Mouse (Mus musculus) stomach, postnatal 0 days (tissue): ENCODE data around the gene 5031439G07Rik. TPM values are rescaled to one million over a fixed set of nuclear protein-coding genes. Genes with fewer than 3 reads are reported as not detected.

Source experiments
- ATAC-seq: fragments of 200-750 bp; cut with Nextera tagmentation; 2 replicates; pipeline ENCODE4 v1.8.0; 2017; ENCODE audit not compliant: low FRiP score, low TSS enrichment
- DNase-seq: peaks from one replicate; pipeline ENCODE4 v3.0.0-alpha.2; 2016; ENCODE audit warnings: low spot score
- H3K27ac ChIP-seq: fragments of 300-500 bp; sonication (generic); replicated peaks from 2 replicates; pipeline ENCODE4 v1.5.1; 2014; ENCODE audit warnings: mild to moderate bottlenecking, control low read depth
- H3K27me3 ChIP-seq: fragments of 300-500 bp; sonication (generic); 2 replicates; pipeline ENCODE4 v1.6.1; 2014; ENCODE audit warnings: low read length; ENCODE audit not compliant: control insufficient read depth, insufficient read depth
- H3K36me3 ChIP-seq: fragments of 300-500 bp; sonication (generic); 2 replicates; pipeline ENCODE4 v1.6.1; 2014; ENCODE audit warnings: low read length, mixed read lengths; ENCODE audit not compliant: control insufficient read depth, insufficient read depth
- H3K4me1 ChIP-seq: fragments of 300-500 bp; sonication (generic); replicated peaks from 2 replicates; pipeline ENCODE4 v1.6.1; 2014; ENCODE audit warnings: antibody characterized with exemption; ENCODE audit not compliant: control insufficient read depth, insufficient read depth
- H3K4me2 ChIP-seq: fragments of 300-500 bp; sonication (generic); replicated peaks from 2 replicates; pipeline ENCODE4 v1.6.1; 2014; ENCODE audit warnings: low read depth, mild to moderate bottlenecking, control low read depth, moderate library complexity
- H3K4me3 ChIP-seq: fragments of 300-500 bp; sonication (generic); 2 replicates; pipeline ENCODE4 v1.5.1; 2014; ENCODE audit warnings: low read depth, low read length, control low read depth
- H3K9ac ChIP-seq: fragments of 300-500 bp; sonication (generic); 2 replicates; pipeline ENCODE4 v1.6.1; 2014; ENCODE audit warnings: mild to moderate bottlenecking, low read length, control low read depth, mixed read lengths
- H3K9me3 ChIP-seq: fragments of 300-500 bp; sonication (generic); 2 replicates; pipeline ENCODE4 v1.6.1; 2016; ENCODE audit warnings: low read length; ENCODE audit not compliant: control insufficient read depth
- CTCF ChIP-seq: IDR thresholded peaks from 2 replicates; pipeline ENCODE4 v1.5.1; 2016; ENCODE audit warnings: antibody characterized with exemption, low read depth, mild to moderate bottlenecking, moderate library complexity
- EP300 ChIP-seq: optimal IDR thresholded peaks from 2 replicates; pipeline ENCODE3; 2016; ENCODE audit warnings: antibody characterized with exemption
- WGBS: fragments of 180-500 bp; shearing (Covaris S2); extraction: QIAGEN DNeasy Blood & Tissue Kit; methylation state at CpG from one replicate; pipeline ENCODE4 v1.1.7; 2014; 5-methylcytosine and 5-hydroxymethylcytosine counted together
- polyA plus RNA-seq: library from polyadenylated mRNA; unstranded; fragments of >200 nt; fragmentation: Nextera tagmentation; extraction: Ambion mirVana; gene quantifications from 2 replicates; pipeline ENCODE4 v1.2.1, GENCODE M21; 2015

The 5031439G07Rik gene
- polyA plus RNA-seq, 1 experiment from 2014 or later: 6.6 TPM

DNA sequence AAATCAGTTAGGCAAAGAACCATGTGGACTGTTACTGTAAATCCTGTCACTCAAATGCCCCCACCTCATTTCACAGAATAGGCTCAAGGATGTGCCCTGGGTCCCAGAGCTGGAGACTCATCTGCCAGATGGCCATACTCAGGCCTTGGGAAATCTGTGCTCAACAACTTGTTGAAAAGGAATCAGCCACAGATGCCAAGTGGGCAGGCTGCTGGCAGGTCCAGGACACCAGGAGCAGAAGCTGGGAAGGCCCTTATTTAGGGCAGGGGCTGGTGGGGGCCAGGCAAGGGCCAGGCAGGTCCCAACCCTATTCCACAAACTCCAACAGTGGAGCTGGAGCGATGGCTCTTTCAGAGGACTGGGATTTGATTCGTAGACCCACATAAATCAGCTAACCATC, 25.8 kb downstream of the 5031439G07Rik start:
- H3K4me1 ChIP-seq: no peaks in the 10 kb centered on the region
- no peak for TF ChIP-seq CTCF
- TF ChIP-seq EP300: no peak
- WGBS: 77% methylated on average over 2 of the region's 2 CpGs
- H3K27ac ChIP-seq: no peak overlapping the region
- H3K9me3 ChIP-seq: no peaks in the 10 kb centered on the region
- no peaks in the 10 kb centered on the region for H3K27me3 ChIP-seq
- no peak overlapping the region for H3K4me2 ChIP-seq
- no peak overlapping the region for H3K9ac ChIP-seq
- no peak for ATAC-seq
- DNase-seq: no peak
- no peaks in the 10 kb centered on the region for H3K36me3 ChIP-seq
- no peak overlapping the region for H3K4me3 ChIP-seq

DNA sequence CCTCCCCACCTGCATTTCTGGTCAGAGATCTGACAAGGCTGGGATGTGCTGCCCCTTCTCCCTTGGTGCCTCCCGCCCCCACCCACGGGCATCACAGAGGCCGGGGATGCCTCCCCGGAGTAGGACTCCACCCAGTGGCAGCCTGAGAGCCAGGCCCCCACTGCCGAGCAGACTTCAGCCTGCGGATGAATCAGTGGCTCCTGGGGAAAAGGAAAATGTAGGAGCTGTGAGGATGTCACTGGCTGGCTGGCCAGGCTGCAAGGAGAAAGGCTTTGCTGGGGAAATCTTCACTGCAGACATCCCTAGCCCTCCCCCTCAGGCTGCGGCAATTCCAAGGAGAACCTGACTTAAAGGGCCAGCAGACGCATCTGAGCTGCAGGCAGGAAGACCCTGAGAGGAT, 27.7 kb downstream of the 5031439G07Rik start:
- 30% methylated on average over 8 of the region's 8 CpGs for WGBS

GRCm38 (mm10) chr15:84959891-84960290, 28.5 kb downstream of the 5031439G07Rik start:
- no peaks in the 10 kb centered on the region for H3K4me1 ChIP-seq
- no peak for ATAC-seq
- H3K9me3 ChIP-seq: no peaks in the 10 kb centered on the region
- H3K27ac ChIP-seq: no peak overlapping the region
- TF ChIP-seq EP300 (no peak), CTCF (no peak)
- H3K27me3 ChIP-seq: no peaks in the 10 kb centered on the region
- no peak overlapping the region for H3K4me3 ChIP-seq
- 71% methylated on average over 6 of the region's 6 CpGs for WGBS
- H3K9ac ChIP-seq: no peak overlapping the region
- H3K36me3 ChIP-seq: no peaks in the 10 kb centered on the region
- no peak for DNase-seq
- H3K4me2 ChIP-seq: no peak overlapping the region

More for the DNA sequence above, 27.7 kb downstream of the 5031439G07Rik start:
- TF ChIP-seq CTCF (peak; percentile 19; the same call in 1 of the 2 replicates), EP300 (no peak)
- H3K9me3 ChIP-seq: no peaks in the 10 kb centered on the region
- H3K4me3 ChIP-seq: no peak overlapping the region
- no peaks in the 10 kb centered on the region for H3K27me3 ChIP-seq
- no peak overlapping the region for H3K9ac ChIP-seq
- no peak overlapping the region for H3K4me2 ChIP-seq
- ATAC-seq (no peak), DNase-seq (no peak)
- H3K36me3 ChIP-seq: no peaks in the 10 kb centered on the region
- H3K4me1 ChIP-seq: no peaks in the 10 kb centered on the region
- no peak overlapping the region for H3K27ac ChIP-seq

GRCm38 (mm10) chr15:84958331-84958730, 30.0 kb downstream of the 5031439G07Rik start:
- TF ChIP-seq EP300 (no peak), CTCF (no peak)
- no peak for ATAC-seq
- 94% methylated on average over 3 of the region's 3 CpGs for WGBS

GRCm38 (mm10) chr15:84957851-84958250, 30.5 kb downstream of the 5031439G07Rik start:
- no peak for DNase-seq
- no peak for ATAC-seq
- TF ChIP-seq EP300 (no peak), CTCF (no peak)
- 43% methylated on average over 3 of the region's 3 CpGs for WGBS
- H3K27me3 ChIP-seq: no peaks in the 10 kb centered on the region
- no peaks in the 10 kb centered on the region for H3K9me3 ChIP-seq
- no peak overlapping the region for H3K9ac ChIP-seq
- H3K4me1 ChIP-seq: no peaks in the 10 kb centered on the region
- H3K4me2 ChIP-seq: no peak overlapping the region
- no peaks in the 10 kb centered on the region; the same call in none of the 2 replicates for H3K36me3 ChIP-seq
- H3K27ac ChIP-seq: no peak overlapping the region
- no peak overlapping the region for H3K4me3 ChIP-seq

More at GRCm38 (mm10) chr15:84958331-84958730, 30.0 kb downstream of the 5031439G07Rik start:
- H3K4me3 ChIP-seq: no peak overlapping the region
- H3K4me2 ChIP-seq: no peak overlapping the region
- no peaks in the 10 kb centered on the region for H3K4me1 ChIP-seq
- H3K9ac ChIP-seq: no peak overlapping the region
- DNase-seq: no peak
- H3K9me3 ChIP-seq: no peaks in the 10 kb centered on the region
- H3K36me3 ChIP-seq: no peaks in the 10 kb centered on the region; the same call in none of the 2 replicates
- no peaks in the 10 kb centered on the region for H3K27me3 ChIP-seq
- H3K27ac ChIP-seq: no peak overlapping the region

GRCm38 (mm10) chr15:84953259-84953658, 35.1 kb downstream of the 5031439G07Rik start:
- H3K36me3 ChIP-seq: peaks cover 4% of the 10 kb centered on the region
- H3K27ac ChIP-seq: no peak overlapping the region

More at GRCm38 (mm10) chr15:84953259-84953658, 35.1 kb downstream of the 5031439G07Rik start:
- WGBS: 90% methylated on average over 11 of the region's 11 CpGs
- ATAC-seq (no peak), DNase-seq (no peak)
- TF ChIP-seq EP300 (no peak), CTCF (no peak)
- Histone ChIP-seq H3K4me3 (no peak overlapping the region), H3K9me3 (no peaks in the 10 kb centered on the region), H3K27me3 (no peaks in the 10 kb centered on the region), H3K9ac (no peak overlapping the region), H3K4me1 (no peaks in the 10 kb centered on the region), H3K4me2 (no peak overlapping the region)
